Mouse (Mus musculus) right cerebral cortex, postnatal 4 days (tissue): ENCODE data around the gene Olfr196.
"Not testable (repeated sequence)": the region's sequence is repeated elsewhere in the genome, so short reads cannot be mapped to it uniquely, and the experiment has no call there.

Source experiments
- DNase-seq: peaks from one replicate; pipeline ENCODE4 v3.0.0-alpha.2; 2022

Gene Olfr196

DNA sequence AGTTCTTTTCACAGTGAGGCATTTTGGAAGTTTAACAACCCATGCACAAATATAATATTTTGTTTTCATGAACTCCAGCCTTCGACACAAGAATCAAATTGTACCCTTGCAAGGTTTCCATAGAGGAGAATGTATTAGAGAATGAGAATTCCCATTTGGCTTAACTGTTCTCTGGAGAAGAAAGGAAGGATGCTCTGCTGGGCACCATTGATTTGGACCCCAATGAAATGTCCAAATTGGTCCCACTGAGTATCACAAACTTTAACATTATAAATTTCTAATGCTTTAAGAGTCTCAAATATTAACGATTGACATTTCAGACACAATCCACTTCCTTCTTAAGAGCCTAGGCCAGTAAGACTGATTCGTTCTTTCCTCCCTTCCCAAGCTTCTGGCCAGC is at the start of gene Olfr196:
Gene Olfr196, minus strand, starts transcription at position 101 of the 400 bp plus-strand sequence.
- no peak for DNase-seq

GRCm38 (mm10) chr16:59219667-59220066 is 49.4 kb upstream of the Olfr196 start, which contains the start of gene Olfr199:
Gene Olfr199 (minus strand): TSS chr16:59219767.
- DNase-seq, result not testable (repeated sequence)

DNA sequence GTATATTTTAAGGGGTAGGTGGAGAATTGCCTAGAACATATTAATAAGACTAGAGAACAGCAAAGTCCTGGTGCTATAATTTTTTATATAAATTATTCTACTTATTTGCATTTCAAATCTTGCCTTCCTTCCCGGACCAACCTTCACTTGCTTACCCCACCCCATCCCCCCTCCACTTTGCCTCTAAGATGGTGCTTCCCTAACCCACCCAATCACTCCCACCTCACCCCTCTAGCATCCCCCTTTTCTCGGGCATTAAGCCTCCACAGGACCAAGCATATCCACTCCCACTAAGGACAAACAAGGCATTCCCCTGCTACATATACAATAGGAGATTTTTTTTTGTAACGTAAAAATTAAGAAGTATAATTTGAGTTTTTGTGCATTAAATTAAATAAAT is 47.6 kb upstream of the Olfr196 start:
- not testable (repeated sequence) for DNase-seq

GRCm38 (mm10) chr16:59203433-59203832 is 33.2 kb upstream of the Olfr196 start, which contains the start of gene Olfr198:
Gene Olfr198 (minus strand): TSS chr16:59203533.
- not testable (repeated sequence) for DNase-seq

- DNase-seq, result no peak
Observed at GRCm38 (mm10) chr16:59151996-59152395, 18.3 kb downstream of the Olfr196 start.

DNA sequence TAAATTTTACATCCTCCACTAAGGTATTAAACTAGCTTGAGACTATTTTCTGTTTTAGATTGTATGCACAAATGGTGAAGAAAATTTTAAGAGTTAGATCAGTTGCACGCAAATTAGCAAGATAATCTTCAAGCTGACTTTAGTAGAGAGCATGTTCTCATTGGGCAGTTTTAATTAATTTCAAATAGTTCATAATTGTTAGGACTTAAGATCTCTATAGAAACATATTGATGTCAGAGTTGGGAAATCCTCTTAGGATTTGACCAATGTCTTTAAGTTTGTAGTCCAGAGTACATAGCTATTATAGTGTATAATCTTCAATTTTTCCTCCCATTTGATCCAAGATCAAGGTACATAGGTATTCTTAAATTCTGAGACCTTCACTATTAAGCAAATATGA is 23.5 kb downstream of the Olfr196 start, which contains the start of gene Olfr195:
Gene Olfr195, plus strand, starts transcription at position 301 of the 400 bp plus-strand sequence.
- DNase-seq, result no peak

GRCm38 (mm10) chr16:59141105-59141504 is 29.1 kb downstream of the Olfr196 start:
- no peak for DNase-seq

DNA sequence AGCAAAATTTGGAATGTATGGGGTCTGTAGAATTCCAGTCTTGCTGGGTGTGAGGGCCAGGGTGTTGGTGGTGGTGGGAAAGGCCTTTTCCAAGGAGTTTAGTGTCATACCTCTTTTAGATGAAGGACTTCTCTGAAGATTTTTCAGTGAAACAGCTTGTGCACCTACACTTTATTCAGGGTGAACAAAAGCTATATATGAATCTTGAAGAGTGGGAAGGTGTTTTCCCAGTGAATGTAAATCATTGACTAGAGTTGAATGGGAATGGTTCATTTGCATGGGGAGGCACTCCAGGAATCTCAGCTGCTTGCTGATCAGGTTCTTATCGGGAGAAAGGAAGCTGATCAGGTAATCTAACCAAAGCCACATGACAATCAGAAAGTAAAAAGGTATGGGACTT is 39.5 kb downstream of the Olfr196 start:
- no peak for DNase-seq

DNA sequence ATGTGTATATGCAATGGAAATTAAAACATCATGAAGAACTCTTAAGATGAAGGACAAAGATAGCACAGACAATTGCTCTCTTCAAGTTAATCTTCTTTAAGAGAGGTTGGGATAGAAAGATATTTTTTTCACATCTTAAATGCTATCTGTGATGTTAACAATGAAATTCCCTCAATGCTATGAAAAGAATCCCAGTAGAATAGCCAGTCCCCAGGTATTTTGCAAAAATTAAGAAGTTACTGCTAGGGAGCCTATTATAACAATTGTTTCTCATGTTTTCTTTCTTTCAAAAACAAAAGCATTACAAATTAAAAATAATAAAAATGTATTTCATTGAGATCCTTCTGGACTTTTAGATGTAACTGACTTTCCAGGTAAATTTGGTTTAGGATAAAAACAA is 49.3 kb downstream of the Olfr196 start, which contains the start of gene Olfr194:
Gene Olfr194, minus strand, starts transcription at position 101 of the 400 bp plus-strand sequence.
- DNase-seq, result no peak
